Mouse (Mus musculus): ENCODE results near the gene Tbc1d8.

DNA sequence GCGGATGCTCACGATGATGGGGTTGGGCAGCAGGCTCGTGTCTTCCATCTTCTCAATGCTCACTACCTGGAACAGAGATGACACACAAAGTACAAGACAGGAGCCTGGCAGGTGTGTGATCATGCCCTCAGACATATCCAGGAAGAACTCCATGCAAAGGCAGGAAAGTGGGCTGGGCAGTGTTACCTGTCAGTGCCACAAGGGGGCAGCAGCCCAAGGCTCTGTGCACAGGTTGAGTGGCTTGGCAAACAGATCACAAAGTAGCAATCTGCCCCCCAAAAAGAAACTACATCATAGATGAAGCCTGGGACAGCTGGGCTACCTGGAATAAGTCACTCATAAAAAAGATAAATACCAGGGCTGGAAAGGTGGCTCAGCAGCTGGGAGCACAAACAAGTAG is 86.4 kb downstream of the Tbc1d8 start:
- TF ChIP-seq CTCF (IDR thresholded peaks at IDR 0.05; ENCODE audit: low read depth) (peak; percentile 97), EP300 (IDR thresholded peaks at IDR 0.05; ENCODE audit: low read depth) (no peak)
